Mouse (Mus musculus): ENCODE results near the gene Cdk19.

DNA sequence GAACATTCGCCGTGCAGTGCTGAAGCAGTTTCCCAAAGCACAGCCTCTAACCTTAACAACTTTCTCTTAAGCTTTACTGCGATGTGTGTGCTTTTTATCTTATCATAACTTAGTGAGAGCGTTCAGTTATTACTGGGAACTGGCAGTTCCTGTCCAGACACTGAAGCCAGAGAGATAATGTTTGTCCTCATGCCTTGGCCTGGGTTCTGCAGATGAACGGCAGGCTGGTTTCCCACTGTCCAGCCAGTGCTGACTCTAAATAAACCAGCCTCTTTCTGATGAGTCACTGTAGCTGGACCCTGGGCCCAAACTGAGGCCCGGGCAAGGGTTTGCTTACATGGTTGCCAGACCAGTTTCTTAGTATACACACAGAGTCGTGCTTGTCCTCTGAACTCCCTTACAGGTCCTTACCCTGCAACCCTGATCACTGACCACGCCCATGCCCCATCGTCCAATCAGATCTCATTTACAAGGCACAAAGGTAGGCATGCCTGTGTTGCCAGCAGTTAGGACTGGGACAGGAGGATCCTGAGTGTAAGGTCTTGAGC lies 11.3 kb upstream of the Cdk19 start:
- no peak for TF ChIP-seq GATA1 (IDR thresholded peaks at IDR 0.05; ENCODE audit: borderline replicate concordance, low read length)
- no peak for TF ChIP-seq FLI1 (IDR thresholded peaks at IDR 0.05; ENCODE audit: low read length)
